Mouse (Mus musculus): ENCODE data around the gene Nup210.

- no peak for TF ChIP-seq UBTF (IDR thresholded peaks at IDR 0.05; ENCODE audit: borderline replicate concordance, insufficient read depth, low read depth, low read length)
- TF ChIP-seq POLR2AphosphoS2 (IDR thresholded peaks at IDR 0.05; ENCODE audit: low read length), result no peak
- TF ChIP-seq TAL1 (IDR thresholded peaks at IDR 0.05; ENCODE audit: low read length), result no peak
Measured at GRCm38 (mm10) chr6:91147152-91147770, 30.6 kb upstream of the Nup210 start.
